Mouse (Mus musculus) heart, adult 9 months (tissue): ENCODE data around the gene Mtmr11.
"Not testable (repeated sequence)": the region's sequence is repeated elsewhere in the genome, so short reads cannot be mapped to it uniquely, and the experiment has no call there.

Experiments used
- DNase-seq, 2 experiments: peaks; one replicate each; pipeline ENCODE4 v3.0.0; 2022; ENCODE audit warnings: low spot score in 2 of 2

The Mtmr11 gene

GRCm38 (mm10) chr3:96207819-96208218 is 46.0 kb downstream of the Mtmr11 start:
- DNase-seq, result no peak

- DNase-seq, result no peak
These were observed 47.4 kb downstream of the Mtmr11 start for GRCm38 (mm10) chr3:96209242-96209641.

- no peak for DNase-seq
These were observed 57.4 kb downstream of the Mtmr11 start for GRCm38 (mm10) chr3:96219191-96219641.

GRCm38 (mm10) chr3:96219661-96220130 is 57.9 kb downstream of the Mtmr11 start, which contains the start of the genes Bola1 and Hist2h2ab:
TSS of gene Bola1 (minus strand) at chr3:96219709.
TSS of gene Hist2h2ab (plus strand) at chr3:96219865.
- DNase-seq, result peak; percentile 88 to 94

GRCm38 (mm10) chr3:96220131-96220764 is 58.4 kb downstream of the Mtmr11 start:
- DNase-seq, result not testable (repeated sequence)

GRCm38 (mm10) chr3:96220765-96221639 is 59.2 kb downstream of the Mtmr11 start, which contains the start of the genes Hist2h2ac and Hist2h2be:
TSS of gene Hist2h2ac (minus strand) at chr3:96220880.
TSS of gene Hist2h2be (plus strand) at chr3:96221119.
- peak; percentile 96 to 97 for DNase-seq
